Mouse (Mus musculus) heart, embryonic 11.5 days (tissue): Measurements from ENCODE around the gene Dmap1. TPM values are rescaled to one million over a fixed set of nuclear protein-coding genes. Genes with fewer than 3 reads are reported as not detected.

ENCODE experiments used
- ATAC-seq: fragments of 200-750 bp; cut with Nextera tagmentation; replicated peaks from 2 replicates; pipeline ENCODE4 v1.8.0; 2017; ENCODE audit warnings: moderate library complexity; ENCODE audit not compliant: insufficient number of reproducible peaks, low FRiP score, low TSS enrichment
- H3K27ac ChIP-seq: fragments of 300-500 bp; sonication (generic); 2 replicates; pipeline ENCODE4 v1.5.1; 2014; ENCODE audit warnings: mild to moderate bottlenecking, low read depth, low read length
- H3K27me3 ChIP-seq: fragments of 300-500 bp; sonication (generic); 2 replicates; pipeline ENCODE4 v1.6.1; 2014; ENCODE audit warnings: mild to moderate bottlenecking, low read length, mixed read lengths; ENCODE audit not compliant: control insufficient read depth, insufficient read depth
- H3K36me3 ChIP-seq: fragments of 300-500 bp; sonication (generic); 2 replicates; pipeline ENCODE4 v1.6.1; 2014; ENCODE audit warnings: mild to moderate bottlenecking, low read length, moderate library complexity, mixed read lengths; ENCODE audit not compliant: control insufficient read depth, insufficient read depth
- H3K4me1 ChIP-seq: fragments of 300-500 bp; sonication (generic); 2 replicates; pipeline ENCODE4 v1.6.1; 2014; ENCODE audit warnings: low read length; ENCODE audit not compliant: control insufficient read depth, insufficient read depth
- H3K4me2 ChIP-seq: fragments of 300-500 bp; sonication (generic); 2 replicates; pipeline ENCODE4 v1.6.1; 2014; ENCODE audit warnings: mild to moderate bottlenecking, moderate library complexity
- H3K4me3 ChIP-seq: fragments of 300-500 bp; sonication (generic); 2 replicates; pipeline ENCODE4 v1.5.1; 2014; ENCODE audit warnings: low read depth, low read length
- H3K9ac ChIP-seq: fragments of 300-500 bp; sonication (generic); 2 replicates; pipeline ENCODE4 v1.6.1; 2014; ENCODE audit warnings: mild to moderate bottlenecking, low read depth, low read length, moderate library complexity
- H3K9me3 ChIP-seq: fragments of 300-500 bp; sonication (generic); replicated peaks from 2 replicates; pipeline ENCODE4 v1.6.1; 2016; ENCODE audit warnings: low read length; ENCODE audit not compliant: control insufficient read depth
- WGBS: fragments of 180-500 bp; shearing (Covaris S2); extraction: QIAGEN DNeasy Blood & Tissue Kit; methylation state at CpG from one replicate; pipeline ENCODE4 v1.1.7; 2014; ENCODE audit not compliant: insufficient replicate concordance; 5-methylcytosine and 5-hydroxymethylcytosine counted together
- polyA plus RNA-seq: library from polyadenylated mRNA; unstranded; fragments of >200 nt; fragmentation: Nextera tagmentation; extraction: Ambion mirVana; gene quantifications from 2 replicates; pipeline ENCODE4 v1.2.1, GENCODE M21; 2014

The Dmap1 gene
- polyA plus RNA-seq, 1 experiment from 2014 or later: 53.0 TPM

DNA sequence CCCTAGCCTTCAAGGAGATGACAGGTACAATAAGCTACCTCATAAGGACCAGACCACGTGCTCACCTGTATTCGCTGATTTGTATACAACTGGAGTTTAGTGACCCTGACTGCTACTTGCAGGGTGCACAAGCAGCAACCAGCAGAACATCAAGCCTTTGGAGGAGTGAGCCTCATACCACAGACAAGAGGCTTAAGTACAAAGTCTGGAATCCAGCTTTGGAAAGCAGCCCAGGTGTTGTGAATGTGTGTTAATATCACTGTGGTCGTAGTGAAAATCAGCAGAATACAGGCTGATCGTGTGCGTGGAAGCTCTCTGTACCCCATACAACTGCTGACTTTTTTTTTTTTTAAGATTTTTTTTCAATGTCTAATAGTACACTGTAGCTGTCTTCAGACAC, 22.1 kb downstream of the Dmap1 start:
- H3K27me3 ChIP-seq: no peaks in the 10 kb centered on the region
- H3K36me3 ChIP-seq: no peaks in the 10 kb centered on the region; the same call in 1 of the 2 replicates
- H3K4me3 ChIP-seq: no peak overlapping the region
- no peaks in the 10 kb centered on the region for H3K9me3 ChIP-seq
- no peak overlapping the region for H3K27ac ChIP-seq
- ATAC-seq: no peak
- peaks cover 7% of the 10 kb centered on the region for H3K4me1 ChIP-seq
- H3K9ac ChIP-seq: no peak overlapping the region
- H3K4me2 ChIP-seq: no peak overlapping the region
- 92% methylated on average over 5 of the region's 5 CpGs for WGBS

DNA sequence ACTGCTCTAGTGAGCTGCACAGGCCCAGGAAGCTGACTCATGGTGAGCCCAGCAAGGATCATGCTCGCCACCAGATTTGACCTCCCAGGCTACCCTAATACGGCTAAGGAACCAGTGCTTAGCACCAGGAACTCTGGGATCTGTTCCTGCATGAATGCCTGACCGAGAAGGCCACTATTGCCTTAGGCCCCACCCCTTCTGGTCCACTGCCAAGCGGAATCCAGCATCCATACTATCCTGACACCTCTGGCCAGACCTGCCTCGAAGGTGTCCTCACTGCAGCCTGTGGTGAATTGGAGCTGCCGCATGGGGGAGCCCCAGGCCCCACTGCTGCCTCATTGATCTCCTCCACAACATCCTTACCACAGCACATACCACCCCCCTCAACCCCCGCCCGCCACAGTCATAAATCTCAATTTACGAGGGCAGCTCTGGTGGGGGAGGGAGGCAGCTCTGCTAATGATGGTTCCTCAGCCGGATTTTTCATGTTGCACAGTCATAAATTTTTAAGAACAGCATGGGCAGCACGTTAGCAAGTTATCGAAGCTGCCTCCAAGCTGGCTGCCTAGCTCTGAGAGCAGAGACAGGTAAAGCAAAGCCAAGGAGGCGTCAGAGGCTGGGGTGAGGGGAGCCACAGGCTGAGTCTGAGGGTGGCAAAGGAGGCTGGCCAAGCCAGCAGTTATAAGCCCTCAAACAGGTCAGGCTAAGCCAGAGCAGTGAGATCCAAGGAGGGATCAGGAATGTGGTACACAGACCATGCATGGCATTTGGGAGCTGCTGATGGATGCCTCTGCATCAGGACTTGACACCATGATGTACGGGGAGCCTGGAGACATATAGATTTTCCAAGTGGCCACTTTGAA, 23.3 kb downstream of the Dmap1 start:
- Histone ChIP-seq H3K36me3 (no peaks in the 10 kb centered on the region; the same call in 1 of the 2 replicates), H3K9ac (no peak overlapping the region), H3K4me3 (no peak overlapping the region), H3K27ac (no peak overlapping the region), H3K4me2 (no peak overlapping the region), H3K27me3 (no peaks in the 10 kb centered on the region), H3K4me1 (peaks cover 17% of the 10 kb centered on the region), H3K9me3 (no peaks in the 10 kb centered on the region)
- 62% methylated on average over 14 of the region's 14 CpGs for WGBS
- 0 out of 2 replicates have a peak, but pooled peaks have one; percentile 50 for ATAC-seq

DNA sequence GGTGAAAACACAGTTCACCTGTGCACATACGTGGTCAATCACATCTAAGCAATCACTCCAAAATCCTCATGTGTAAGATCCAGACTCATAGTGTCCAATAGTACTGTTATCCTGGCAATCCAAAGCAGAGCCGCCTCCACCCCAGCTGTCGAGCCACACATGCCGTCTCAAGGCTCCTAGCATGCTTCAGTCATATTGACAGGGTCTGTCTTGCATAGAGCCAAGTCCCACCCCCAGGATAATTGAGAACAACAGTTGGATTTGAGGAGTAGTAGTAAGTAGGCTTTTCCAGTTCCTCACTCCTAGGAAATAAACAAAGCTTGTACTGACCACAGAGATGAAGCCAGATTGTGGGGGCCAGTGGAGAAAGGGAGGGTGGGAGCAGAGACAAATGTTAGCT, 24.4 kb downstream of the Dmap1 start:
- H3K4me3 ChIP-seq: no peak overlapping the region
- H3K9me3 ChIP-seq: no peaks in the 10 kb centered on the region
- ATAC-seq: no peak
- H3K4me1 ChIP-seq: peaks cover 17% of the 10 kb centered on the region
- H3K9ac ChIP-seq: no peak overlapping the region
- H3K27me3 ChIP-seq: no peaks in the 10 kb centered on the region
- H3K27ac ChIP-seq: no peak overlapping the region
- H3K36me3 ChIP-seq: no peaks in the 10 kb centered on the region; the same call in 1 of the 2 replicates
- WGBS: 78% methylated on average over 4 of the region's 4 CpGs
- no peak overlapping the region for H3K4me2 ChIP-seq

DNA sequence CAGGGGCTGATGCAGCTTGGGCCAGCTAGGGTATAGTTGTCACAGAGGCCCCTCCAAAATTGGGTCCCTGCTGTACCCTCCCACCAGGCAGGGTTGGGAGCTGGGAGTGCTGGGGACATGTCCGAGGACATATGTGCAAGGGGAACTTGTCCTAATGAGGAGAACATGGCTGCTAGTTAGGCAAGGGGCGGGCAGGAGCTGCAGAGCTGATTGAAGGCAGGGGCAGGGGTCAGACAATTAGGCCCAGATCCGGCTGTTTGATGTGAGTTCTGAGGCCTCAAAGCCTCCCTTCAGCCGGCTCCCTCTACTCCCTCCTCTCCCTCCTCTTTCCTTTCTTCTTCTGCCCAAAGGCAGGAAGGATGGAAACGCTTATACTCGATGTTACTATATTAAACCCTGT, 25.1 kb downstream of the Dmap1 start:
- H3K27ac ChIP-seq: no peak overlapping the region
- no peak overlapping the region for H3K9ac ChIP-seq
- no peaks in the 10 kb centered on the region; the same call in 1 of the 2 replicates for H3K36me3 ChIP-seq
- H3K9me3 ChIP-seq: no peaks in the 10 kb centered on the region
- no peak overlapping the region for H3K4me2 ChIP-seq
- ATAC-seq: no peak
- H3K4me1 ChIP-seq: peaks cover 24% of the 10 kb centered on the region
- no peak overlapping the region for H3K4me3 ChIP-seq
- WGBS: 63% methylated on average over 6 of the region's 6 CpGs
- H3K27me3 ChIP-seq: no peaks in the 10 kb centered on the region

DNA sequence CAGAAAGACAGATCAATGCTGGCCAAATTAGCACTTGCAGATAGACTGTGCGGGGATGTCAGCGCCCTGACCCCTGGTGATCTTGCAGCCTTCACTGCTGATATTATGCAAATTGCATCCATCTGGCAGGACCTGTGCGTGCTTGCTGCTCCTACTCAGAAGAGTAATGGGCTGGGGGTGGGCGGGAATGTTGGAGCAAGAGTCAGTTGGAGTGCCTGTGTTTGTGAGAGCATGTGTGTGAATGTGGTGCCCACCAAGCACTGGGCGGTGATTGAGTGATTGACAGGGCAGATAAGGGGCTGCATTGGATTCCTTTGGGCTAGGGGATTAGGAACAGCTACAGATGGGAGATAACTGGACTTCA, 26.6 kb downstream of the Dmap1 start:
- WGBS: 32% methylated on average over 5 of the region's 5 CpGs
- Histone ChIP-seq H3K4me3 (no peak overlapping the region), H3K9ac (no peak overlapping the region), H3K27ac (no peak overlapping the region), H3K4me2 (no peak overlapping the region), H3K9me3 (no peaks in the 10 kb centered on the region), H3K27me3 (no peaks in the 10 kb centered on the region), H3K36me3 (no peaks in the 10 kb centered on the region), H3K4me1 (peaks cover 25% of the 10 kb centered on the region)
- no peak for ATAC-seq

DNA sequence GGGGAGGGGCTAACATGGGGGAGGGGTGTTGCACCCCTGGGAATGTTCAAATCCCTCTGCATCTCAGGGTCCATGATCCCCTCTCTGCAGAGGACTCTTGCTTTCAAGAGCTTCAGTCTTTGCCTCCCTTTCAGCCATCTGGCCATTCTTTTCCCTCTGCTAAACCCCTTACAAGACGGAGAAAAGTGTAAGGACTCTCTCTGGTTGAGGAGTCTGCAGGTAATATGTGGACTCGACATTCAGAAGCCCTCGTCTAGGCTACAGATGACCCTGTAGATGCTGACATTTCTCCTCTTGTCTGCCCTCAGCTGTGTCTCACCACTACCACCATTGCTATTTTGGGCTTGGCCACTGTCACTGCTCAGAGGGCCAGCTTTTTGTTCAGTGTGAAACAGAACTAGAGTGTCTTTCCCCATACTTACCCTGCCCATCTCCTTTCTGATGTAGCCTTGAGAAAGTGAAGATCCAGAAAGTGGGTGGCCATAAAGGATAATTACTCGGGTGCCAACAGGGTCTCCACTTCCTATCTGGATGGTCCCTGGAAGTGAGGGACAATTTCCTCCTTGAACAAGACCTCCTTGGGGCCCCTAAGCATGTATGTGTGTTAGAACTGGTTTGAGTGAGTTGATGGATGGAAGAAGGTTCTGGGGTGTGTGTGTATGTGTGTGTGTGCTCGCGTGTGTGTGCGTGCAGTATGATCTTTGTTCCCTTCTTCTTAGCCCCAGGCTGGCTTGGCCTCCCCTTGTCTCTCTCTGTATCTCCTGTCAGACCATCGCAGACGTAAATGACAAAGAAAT, 27.2 kb downstream of the Dmap1 start:
- Histone ChIP-seq H3K27me3 (no peaks in the 10 kb centered on the region), H3K4me2 (no peak overlapping the region), H3K36me3 (no peaks in the 10 kb centered on the region), H3K9me3 (no peaks in the 10 kb centered on the region), H3K27ac (no peak overlapping the region), H3K4me1 (peaks cover 25% of the 10 kb centered on the region), H3K9ac (no peak overlapping the region; the same call in 1 of the 2 replicates), H3K4me3 (no peak overlapping the region)
- 36% methylated on average over 9 of the region's 9 CpGs for WGBS
- ATAC-seq: no peak

DNA sequence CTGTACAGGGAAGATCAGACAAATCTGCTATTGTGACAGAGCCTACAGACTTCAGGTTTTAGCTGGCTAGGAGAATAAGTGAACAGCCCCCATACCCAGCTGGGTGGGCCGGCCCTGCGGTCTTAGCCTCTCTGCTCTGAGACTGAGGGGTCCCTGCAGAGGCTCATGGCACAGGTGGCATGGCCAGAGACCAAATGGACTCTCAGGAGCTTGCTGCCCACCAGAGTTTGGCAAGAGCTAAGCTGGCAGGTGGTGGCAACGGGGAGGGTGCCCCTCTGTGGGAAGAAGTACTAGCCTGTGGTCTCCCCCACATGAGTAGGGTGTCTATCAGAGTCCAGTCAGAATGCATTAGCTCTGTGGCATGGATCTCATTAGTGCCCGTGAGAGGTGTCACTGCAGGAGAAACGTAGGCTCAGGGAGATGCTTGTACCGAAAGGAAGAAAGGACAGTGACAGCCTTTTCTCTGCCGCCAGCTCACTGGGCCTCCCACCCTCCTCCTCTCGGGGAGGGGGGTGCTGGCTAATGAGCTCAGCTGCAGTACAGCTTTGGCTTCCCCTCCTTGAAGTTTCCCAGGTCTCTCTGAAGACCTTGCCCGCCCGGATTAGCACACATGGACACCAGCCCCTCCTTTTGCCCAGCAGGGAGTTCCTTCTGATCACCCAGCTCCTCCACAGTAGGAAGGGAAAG, 27.9 kb downstream of the Dmap1 start:
- Histone ChIP-seq H3K4me3 (no peak overlapping the region), H3K27ac (no peak overlapping the region), H3K36me3 (no peaks in the 10 kb centered on the region), H3K27me3 (no peaks in the 10 kb centered on the region), H3K9me3 (no peaks in the 10 kb centered on the region), H3K4me2 (no peak overlapping the region), H3K4me1 (peaks cover 25% of the 10 kb centered on the region), H3K9ac (no peak overlapping the region)
- no peak for ATAC-seq
- 27% methylated on average over 10 of the region's 10 CpGs for WGBS

DNA sequence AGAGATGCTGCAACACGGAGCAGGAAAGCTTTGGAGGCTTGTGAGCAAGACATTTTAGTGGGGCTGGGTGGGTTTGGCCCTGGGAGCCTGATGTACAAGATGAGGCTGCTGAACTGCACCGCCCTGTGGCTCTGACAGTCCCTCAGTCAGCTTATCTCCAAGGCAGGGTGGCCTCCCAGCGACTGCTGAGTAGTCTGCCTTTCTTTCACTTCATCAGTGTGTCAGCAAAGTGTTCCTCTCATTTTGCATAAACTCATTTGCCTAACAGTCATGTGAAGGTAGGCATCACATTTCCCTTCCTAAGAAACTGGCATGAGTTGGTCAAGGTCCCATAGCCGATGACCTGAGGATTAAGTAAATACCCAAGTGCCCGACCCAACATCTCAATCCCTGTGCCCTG, 29.3 kb downstream of the Dmap1 start:
- 48% methylated on average over 5 of the region's 5 CpGs for WGBS
- Histone ChIP-seq H3K27me3 (no peaks in the 10 kb centered on the region), H3K36me3 (no peaks in the 10 kb centered on the region), H3K4me3 (no peak overlapping the region), H3K9me3 (no peaks in the 10 kb centered on the region), H3K27ac (no peak overlapping the region), H3K4me2 (no peak overlapping the region), H3K9ac (no peak overlapping the region), H3K4me1 (peaks cover 25% of the 10 kb centered on the region)
- ATAC-seq: no peak
